Mouse (Mus musculus) CH12.LX (cell line): Measurements from ENCODE around the gene Mnd1. TPM values are rescaled to one million over a fixed set of nuclear protein-coding genes. Genes with fewer than 3 reads are reported as not detected.

ENCODE experiments used
- DNase-seq: peaks from one replicate; pipeline ENCODE4 v3.0.0-alpha.2; 2013; ENCODE audit errors: extremely low read depth
- H3K27ac ChIP-seq: 2 replicates; pipeline ENCODE4 v1.5.1; 2012; ENCODE audit warnings: low read depth, mild to moderate bottlenecking, control low read depth, moderate library complexity; ENCODE audit not compliant: insufficient read depth
- H3K27me3 ChIP-seq: replicated peaks from 2 replicates; pipeline ENCODE3; 2012; ENCODE audit warnings: inconsistent platforms
- H3K36me3 ChIP-seq, 2 experiments: replicated peaks in 1 of 2; 2 replicates each; pipeline versions ENCODE3 to v1.6.1; 2012; ENCODE audit warnings: inconsistent platforms in 1 of 2, low read length in 1 of 2, mild to moderate bottlenecking in 1 of 2, mixed read lengths in 1 of 2, moderate library complexity in 1 of 2; ENCODE audit not compliant: control insufficient read depth in 1 of 2, insufficient read depth in 1 of 2
- H3K4me1 ChIP-seq, 2 experiments: 2 replicates each; pipeline ENCODE4 v1.6.1; 2012; ENCODE audit warnings: inconsistent platforms in 1 of 2, moderate library complexity in 1 of 2; ENCODE audit not compliant: insufficient read depth in 2 of 2, control insufficient read depth in 1 of 2
- H3K4me2 ChIP-seq: 2 replicates; pipeline ENCODE4 v1.6.1; 2012; ENCODE audit warnings: low read depth, mild to moderate bottlenecking, control low read depth; ENCODE audit not compliant: poor library complexity, insufficient read depth, severe bottlenecking
- H3K4me3 ChIP-seq, 3 experiments: fragments of 150-350 bp in 1 of 3; sonication (generic) in 1 of 3; replicated peaks in 1 of 3; 2 replicates each; pipeline versions ENCODE3 to v1.5.1; 2011 to 2012; ENCODE audit warnings: low read depth in 2 of 3, low read length in 2 of 3, mild to moderate bottlenecking in 2 of 3, moderate library complexity in 2 of 3, control low read depth in 1 of 3, improper control_type of control experiment in 1 of 3, inconsistent platforms in 1 of 3, mixed read lengths in 1 of 3; ENCODE audit not compliant: poor library complexity in 1 of 3
- H3K79me2 ChIP-seq: replicated peaks from 2 replicates; pipeline ENCODE4 v1.6.1; 2012; ENCODE audit warnings: mild to moderate bottlenecking, moderate library complexity; ENCODE audit not compliant: control insufficient read depth, poor library complexity, insufficient read depth, severe bottlenecking; ENCODE audit errors: extremely low read depth
- H3K9ac ChIP-seq: 2 replicates; pipeline ENCODE4 v1.6.1; 2012; ENCODE audit warnings: low read depth, mild to moderate bottlenecking, control low read depth, moderate library complexity; ENCODE audit not compliant: insufficient read depth
- H3K9me3 ChIP-seq: replicated peaks from 2 replicates; pipeline ENCODE3; 2012; ENCODE audit warnings: low read length, inconsistent platforms, mixed read lengths
- CHD2 ChIP-seq: IDR thresholded peaks from 2 replicates; pipeline ENCODE4 v1.6.1; 2011; ENCODE audit warnings: low read length, improper control_type of control experiment
- CTCF ChIP-seq, 2 experiments: IDR thresholded peaks in 1 of 2; conservative IDR thresholded peaks in 1 of 2; 2 replicates each; pipeline ENCODE4 v1.5.1; 2011 to 2012; ENCODE audit warnings: low read depth in 2 of 2, low read length in 2 of 2, improper control_type of control experiment in 1 of 2, inconsistent platforms in 1 of 2, mild to moderate bottlenecking in 1 of 2, moderate library complexity in 1 of 2
- E2F4 ChIP-seq: IDR thresholded peaks from 2 replicates; pipeline ENCODE4 v1.6.1; 2011; ENCODE audit warnings: low read depth, low read length, improper control_type of control experiment; ENCODE audit not compliant: insufficient replicate concordance
- JUN ChIP-seq: IDR thresholded peaks from 2 replicates; pipeline ENCODE4 v1.6.1; 2011; ENCODE audit warnings: low read depth, mild to moderate bottlenecking, low read length, improper control_type of control experiment, moderate library complexity; ENCODE audit not compliant: insufficient read depth
- JUND ChIP-seq: conservative IDR thresholded peaks from 2 replicates; pipeline ENCODE4 v1.6.1; 2011; ENCODE audit warnings: low read depth, low read length, improper control_type of control experiment
- MEF2A ChIP-seq: IDR thresholded peaks from 2 replicates; pipeline ENCODE4 v1.6.1; 2014; ENCODE audit warnings: low read depth, mild to moderate bottlenecking, inconsistent platforms, low read length, improper control_type of control experiment, borderline replicate concordance
- MYC ChIP-seq: IDR thresholded peaks from 2 replicates; pipeline ENCODE4 v1.6.1; 2011; ENCODE audit warnings: low read depth, mild to moderate bottlenecking, improper control_type of control experiment, low read length
- NELFE ChIP-seq: IDR thresholded peaks from 2 replicates; pipeline ENCODE4 v1.6.1; 2011; ENCODE audit warnings: low read depth, low read length, improper control_type of control experiment
- NRF1 ChIP-seq: IDR thresholded peaks from 2 replicates; pipeline ENCODE4 v1.6.1; 2014; ENCODE audit warnings: low read depth, mild to moderate bottlenecking, inconsistent platforms, low read length, improper control_type of control experiment, moderate library complexity
- PAX5 ChIP-seq: IDR thresholded peaks from 2 replicates; pipeline ENCODE4 v1.6.1; 2012; ENCODE audit warnings: low read length, inconsistent platforms, mixed read lengths
- POLR2AphosphoS2 ChIP-seq: IDR thresholded peaks from 2 replicates; pipeline ENCODE4 v1.6.1; 2011; ENCODE audit warnings: low read depth, low read length, improper control_type of control experiment
- RAD21 ChIP-seq: IDR thresholded peaks from 2 replicates; pipeline ENCODE4 v1.6.1; 2011; ENCODE audit warnings: low read depth, mild to moderate bottlenecking, low read length, improper control_type of control experiment, moderate library complexity
- TBP ChIP-seq: conservative IDR thresholded peaks from 2 replicates; pipeline ENCODE4 v1.6.1; 2011; ENCODE audit warnings: low read depth, low read length, improper control_type of control experiment
- TCF12 ChIP-seq: IDR thresholded peaks from 2 replicates; pipeline ENCODE4 v1.6.1; 2014; ENCODE audit warnings: low read depth, mild to moderate bottlenecking, inconsistent platforms, low read length, improper control_type of control experiment
- UBTF ChIP-seq: IDR thresholded peaks from 2 replicates; pipeline ENCODE4 v1.6.1; 2012; ENCODE audit warnings: low read depth, mild to moderate bottlenecking, inconsistent platforms, low read length, improper control_type of control experiment, moderate library complexity
- ZC3H11A ChIP-seq: IDR thresholded peaks from 2 replicates; pipeline ENCODE4 v1.6.1; 2012; ENCODE audit warnings: low read depth, mild to moderate bottlenecking, inconsistent platforms, low read length, improper control_type of control experiment
- dilution Hi-C: fragments of 300-500 bp; cut with MboI; formaldehyde crosslinking; loops from 2 replicates; pipeline ENCODE4 v1.14.3; 2020; ENCODE audit warnings: low sequenced_read_pairs; ENCODE audit not compliant: extremely low pct_unique_long_range_greater_than_20kb, extremely low pct_ligation_motif_present
- in situ Hi-C: fragments of 300-500 bp; cut with MboI; formaldehyde crosslinking; loops from 3 replicates; pipeline ENCODE4 v1.14.3; 2019; ENCODE audit warnings: low sequenced_read_pairs, low pct_ligation_motif_present, low pct_unique_long_range_greater_than_20kb, mixed read lengths
- polyA plus RNA-seq: library from polyadenylated mRNA; unstranded; fragments of >175 nt; gene quantifications from 2 replicates; pipeline ENCODE4 v1.2.1, GENCODE M21; 2012; ENCODE audit warnings: low read depth; ENCODE audit not compliant: insufficient read length
- total RNA-seq, 2 experiments: library from RNA; depleted of rRNA; stranded (reverse); fragments of 300-350 nt in 1 of 2; fragments of >200 nt in 1 of 2; gene quantifications; 2 replicates each; pipeline ENCODE4 v1.2.3; 2012 to 2014

The Mnd1 gene
- total and polyA plus RNA-seq, 3 experiments: 14.2 to 23.1 (median 19.0) TPM

DNA sequence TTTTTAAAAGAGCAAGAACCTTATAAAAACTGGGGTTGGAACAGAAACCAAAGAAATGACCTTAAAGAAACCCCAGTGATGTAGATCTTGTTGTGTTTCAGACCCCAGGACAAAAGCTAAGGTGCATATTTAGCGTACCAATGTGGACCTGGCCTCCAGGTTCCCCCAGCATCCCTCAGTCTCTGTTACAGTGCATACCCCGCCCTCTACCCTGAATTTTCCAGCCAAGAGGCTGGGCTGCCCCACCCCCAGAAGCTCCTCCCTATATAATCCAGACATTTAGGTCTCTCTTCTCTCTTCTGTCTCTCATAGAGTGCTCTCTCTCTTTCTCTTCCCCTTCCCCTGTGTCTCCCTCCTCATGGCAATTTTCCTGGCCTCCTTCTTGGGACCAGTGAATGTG lies 24.7 kb upstream of the Mnd1 start:
- no peak overlapping the region for H3K27ac ChIP-seq

DNA sequence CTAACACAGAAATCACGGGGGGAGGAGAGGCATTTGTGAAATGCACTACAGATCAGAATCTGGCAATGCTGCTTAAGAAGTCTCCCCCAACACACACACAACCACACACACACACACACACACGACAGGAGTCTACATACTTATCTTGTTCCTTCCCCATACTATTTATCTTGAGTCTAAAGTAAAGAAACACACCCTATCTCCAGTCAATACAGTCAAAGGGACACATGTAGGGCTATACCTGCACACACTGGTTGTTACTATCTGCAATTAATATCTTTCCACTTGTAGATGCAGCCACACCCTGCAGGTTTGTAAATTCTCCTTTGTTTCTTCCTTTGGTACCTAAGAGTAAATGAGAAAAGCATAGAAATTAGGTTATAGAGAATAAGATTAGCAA lies 22.2 kb upstream of the Mnd1 start:
- H3K79me2 ChIP-seq: no peaks in the 10 kb centered on the region
- no peak overlapping the region for H3K4me3 ChIP-seq
- no peak overlapping the region for H3K27ac ChIP-seq
- in situ Hi-C loops: no loop called here
- no peaks in the 10 kb centered on the region for H3K27me3 ChIP-seq
- no peak for TF ChIP-seq RAD21
- TF ChIP-seq TCF12: no peak
- H3K4me1 ChIP-seq: peaks cover 2 to 15% of the 10 kb centered on the region in 2 experiments
- no peak overlapping the region for H3K4me2 ChIP-seq
- dilution Hi-C loops: no loop called here
- H3K36me3 ChIP-seq: peaks cover 0 to 2% of the 10 kb centered on the region in 2 experiments
- no peak for DNase-seq
- no peak overlapping the region for H3K9ac ChIP-seq
- no peaks in the 10 kb centered on the region for H3K9me3 ChIP-seq

More for the DNA sequence above, 24.7 kb upstream of the Mnd1 start:
- H3K36me3 ChIP-seq: peaks cover 0 to 2% of the 10 kb centered on the region in 2 experiments
- TF ChIP-seq MYC: no peak
- no peak for TF ChIP-seq JUN
- TF ChIP-seq NRF1: no peak
- TF ChIP-seq NELFE: no peak
- TF ChIP-seq TBP: no peak
- no peak for TF ChIP-seq POLR2AphosphoS2
- no peak for TF ChIP-seq JUND
- no peak for TF ChIP-seq CHD2
- TF ChIP-seq MEF2A: no peak
- no peak for TF ChIP-seq RAD21
- no peak for TF ChIP-seq PAX5
- TF ChIP-seq ZC3H11A: no peak
- TF ChIP-seq UBTF: no peak
- TF ChIP-seq CTCF (conservative IDR thresholded peaks at IDR 0.05 in 1 of 2, IDR thresholded peaks at IDR 0.05 in 1 of 2; ENCODE audit: low read depth in 2 of 2, low read length in 2 of 2): no peak
- no peak for TF ChIP-seq E2F4
- TF ChIP-seq, all 38 proteins: peak for 0
- peaks cover 2 to 15% of the 10 kb centered on the region in 2 experiments for H3K4me1 ChIP-seq
- in situ Hi-C loops (loop anchor here (5.0 kb wide), 1 partner anchor 37 kb away; no protein-coding TSS in a partner anchor), dilution Hi-C loops (no loop called here)
- H3K4me2 ChIP-seq: no peak overlapping the region
- no peaks in the 10 kb centered on the region for H3K9me3 ChIP-seq
- H3K27me3 ChIP-seq: no peaks in the 10 kb centered on the region
- H3K9ac ChIP-seq: no peak overlapping the region
- H3K4me3 ChIP-seq: no peak overlapping the region
- DNase-seq: no peak
- H3K79me2 ChIP-seq: no peaks in the 10 kb centered on the region
